Mouse (Mus musculus) limb, embryonic 10.5 days (tissue): ENCODE data around the gene Bora. TPM values are rescaled to one million over a fixed set of nuclear protein-coding genes. Genes with fewer than 3 reads are reported as not detected.

ENCODE experiments used
- DNase-seq: peaks from one replicate; pipeline ENCODE4 v3.0.0-alpha.2; 2017; ENCODE audit warnings: low spot score
- H3K27ac ChIP-seq: fragments of 300-500 bp; sonication (generic); 2 replicates; pipeline ENCODE4 v1.5.1; 2016; ENCODE audit warnings: mild to moderate bottlenecking
- H3K27me3 ChIP-seq: fragments of 300-500 bp; sonication (generic); 2 replicates; pipeline ENCODE4 v1.6.1; 2016; ENCODE audit warnings: low read depth, mild to moderate bottlenecking; ENCODE audit not compliant: poor library complexity, severe bottlenecking
- H3K36me3 ChIP-seq: fragments of 300-500 bp; sonication (generic); 2 replicates; pipeline ENCODE4 v1.6.1; 2016; ENCODE audit warnings: mild to moderate bottlenecking, moderate library complexity
- H3K4me1 ChIP-seq: fragments of 300-500 bp; sonication (generic); 2 replicates; pipeline ENCODE4 v1.6.1; 2016
- H3K4me3 ChIP-seq: fragments of 300-500 bp; sonication (generic); 2 replicates; pipeline ENCODE4 v1.5.1; 2016; ENCODE audit warnings: mild to moderate bottlenecking, moderate library complexity
- H3K9me3 ChIP-seq: fragments of 300-500 bp; sonication (generic); replicated peaks from 2 replicates; pipeline ENCODE4 v1.6.1; 2016; ENCODE audit warnings: mild to moderate bottlenecking
- WGBS: fragments of 180-500 bp; shearing (Covaris S2); methylation state at CpG from one replicate; pipeline ENCODE4 v1.1.7; 2016; 5-methylcytosine and 5-hydroxymethylcytosine counted together
- polyA plus RNA-seq: library from polyadenylated mRNA; unstranded; fragments of >200 nt; fragmentation: Nextera tagmentation; extraction: Ambion mirVana; gene quantifications from 2 replicates; pipeline ENCODE4 v1.2.1, GENCODE M21; 2016

Gene Bora
- polyA plus RNA-seq, 1 experiment from 2014 or later, result 99.4 TPM

DNA sequence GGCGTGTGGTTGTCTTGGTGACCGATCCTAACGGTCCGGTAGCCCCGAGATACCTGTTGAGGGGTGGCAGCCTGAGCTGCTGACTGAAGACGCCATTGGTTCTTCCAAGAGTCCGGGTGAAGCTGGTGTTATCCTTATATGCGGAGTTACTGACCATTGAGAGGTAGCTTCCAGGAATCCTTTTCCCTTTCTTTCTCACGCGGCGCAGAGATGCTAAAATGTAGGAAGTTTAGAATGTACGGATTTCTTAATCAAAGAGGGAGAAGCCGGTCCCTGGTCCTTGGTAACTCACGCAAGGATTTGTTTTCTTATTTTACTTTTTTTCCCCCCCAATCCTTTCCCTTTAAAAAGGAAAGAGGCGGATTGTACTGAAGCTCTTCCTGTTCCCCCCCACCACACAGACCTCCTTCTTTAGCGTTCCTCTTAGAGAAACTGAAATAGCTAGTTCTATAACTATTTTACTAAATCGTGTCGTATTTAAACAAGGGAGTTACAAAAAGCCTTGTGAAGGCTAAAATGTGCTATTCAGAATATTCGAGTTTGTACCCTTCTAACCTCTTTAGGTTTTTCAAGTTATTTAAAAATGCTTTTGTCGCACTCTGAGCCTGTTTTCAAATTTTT lies 54.1 kb downstream of the Bora start:
- peak overlapping the region; percentile 98 for H3K4me3 ChIP-seq
- peaks cover 10% of the 10 kb centered on the region for H3K4me1 ChIP-seq
- 7% methylated on average over 20 of the region's 20 CpGs for WGBS
- peaks cover 69% of the 10 kb centered on the region for H3K36me3 ChIP-seq
- no peaks in the 10 kb centered on the region for H3K27me3 ChIP-seq
- H3K27ac ChIP-seq, result peak overlapping the region; percentile 95
- DNase-seq, result no peak
- no peaks in the 10 kb centered on the region for H3K9me3 ChIP-seq

- H3K27ac ChIP-seq, result no peak overlapping the region
- peaks cover 10% of the 10 kb centered on the region for H3K4me1 ChIP-seq
- no peak overlapping the region for H3K4me3 ChIP-seq
- DNase-seq, result no peak
- no peaks in the 10 kb centered on the region for H3K9me3 ChIP-seq
- H3K27me3 ChIP-seq, result no peaks in the 10 kb centered on the region
- WGBS, result 94% methylated on average over 4 of the region's 4 CpGs
- H3K36me3 ChIP-seq, result peaks cover 64% of the 10 kb centered on the region
Observed at GRCm38 (mm10) chr14:99103050-99103449, 57.0 kb downstream of the Bora start.

- 95% methylated on average over 6 of the region's 6 CpGs for WGBS
- Histone ChIP-seq H3K27me3 (no peaks in the 10 kb centered on the region), H3K4me1 (0 out of 2 replicates have a peak, but pooled peaks cover 3% of the 10 kb centered on the region), H3K4me3 (no peak overlapping the region), H3K27ac (no peak overlapping the region), H3K36me3 (peaks cover 75% of the 10 kb centered on the region), H3K9me3 (no peaks in the 10 kb centered on the region)
- no peak for DNase-seq
Observed at GRCm38 (mm10) chr14:99104542-99105123, 58.6 kb downstream of the Bora start.

DNA sequence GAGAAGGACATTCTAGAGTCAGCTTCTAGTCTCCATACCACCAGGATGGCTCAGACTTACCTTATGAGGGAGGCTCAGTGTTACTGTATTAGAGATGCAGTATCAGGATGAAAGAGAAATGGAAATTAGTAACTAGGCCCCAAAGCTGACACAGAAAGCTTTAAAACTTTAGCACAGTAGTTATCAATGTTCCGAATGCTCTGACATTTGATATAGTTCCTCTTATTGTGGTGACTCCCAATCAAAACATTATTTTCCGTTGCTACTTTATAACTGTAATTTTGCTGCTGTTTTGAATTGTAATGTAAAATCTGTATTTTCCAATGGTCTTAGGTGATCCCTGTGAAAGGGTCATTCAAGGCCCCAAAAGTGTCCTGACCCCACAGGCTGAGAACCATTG lies 60.6 kb downstream of the Bora start:
- Histone ChIP-seq H3K27me3 (no peaks in the 10 kb centered on the region), H3K27ac (no peak overlapping the region), H3K4me1 (no peaks in the 10 kb centered on the region), H3K4me3 (no peak overlapping the region), H3K36me3 (peaks cover 95% of the 10 kb centered on the region), H3K9me3 (no peaks in the 10 kb centered on the region)
- no peak for DNase-seq
- 94% methylated on average over 2 of the region's 2 CpGs for WGBS

- WGBS, result 89% methylated on average over 2 of the region's 2 CpGs
Observed at GRCm38 (mm10) chr14:99107631-99108187, 61.7 kb downstream of the Bora start.

DNA sequence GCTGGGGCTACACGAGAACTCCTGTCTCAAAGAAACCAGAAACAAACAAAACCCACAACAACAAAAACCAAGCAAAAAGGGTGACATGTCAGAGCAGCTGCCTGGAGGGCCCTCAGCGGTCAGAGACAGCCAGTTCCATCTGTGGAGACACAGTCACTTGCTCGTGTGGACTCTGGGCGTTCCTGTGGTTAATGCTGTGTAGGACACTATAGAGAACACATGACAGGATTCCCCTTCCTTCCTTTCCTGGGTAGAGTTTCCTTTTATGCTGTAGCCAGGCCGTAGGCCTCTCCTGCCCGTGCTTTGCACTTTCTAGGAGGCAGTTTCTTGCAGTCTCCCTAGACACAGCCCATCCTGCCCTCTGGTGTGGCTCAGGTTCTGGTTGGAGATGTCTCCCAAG lies 62.7 kb downstream of the Bora start:
- no peak for DNase-seq
- peaks cover 95% of the 10 kb centered on the region for H3K36me3 ChIP-seq
- WGBS, result 93% methylated on average over 6 of the region's 6 CpGs
- no peaks in the 10 kb centered on the region for H3K9me3 ChIP-seq
- H3K27ac ChIP-seq, result no peak overlapping the region
- no peaks in the 10 kb centered on the region for H3K4me1 ChIP-seq
- H3K4me3 ChIP-seq, result no peak overlapping the region
- no peaks in the 10 kb centered on the region for H3K27me3 ChIP-seq

More at GRCm38 (mm10) chr14:99107631-99108187, 61.7 kb downstream of the Bora start:
- H3K27me3 ChIP-seq, result no peaks in the 10 kb centered on the region
- no peak overlapping the region for H3K27ac ChIP-seq
- H3K9me3 ChIP-seq, result no peaks in the 10 kb centered on the region
- DNase-seq, result no peak
- H3K4me3 ChIP-seq, result no peak overlapping the region
- H3K4me1 ChIP-seq, result no peaks in the 10 kb centered on the region
- H3K36me3 ChIP-seq, result peaks cover 95% of the 10 kb centered on the region

- no peak for DNase-seq
- 84% methylated on average over 4 of the region's 4 CpGs for WGBS
Observed at GRCm38 (mm10) chr14:99117576-99117975, 71.6 kb downstream of the Bora start.

GRCm38 (mm10) chr14:99121584-99122339 lies 75.7 kb downstream of the Bora start:
- peaks cover 36% of the 10 kb centered on the region for H3K36me3 ChIP-seq
- H3K9me3 ChIP-seq, result no peaks in the 10 kb centered on the region
- H3K27ac ChIP-seq, result no peak overlapping the region
- no peak for DNase-seq
- H3K27me3 ChIP-seq, result no peaks in the 10 kb centered on the region
- WGBS, result 90% methylated on average over 11 of the region's 11 CpGs
- no peak overlapping the region for H3K4me3 ChIP-seq
- H3K4me1 ChIP-seq, result no peaks in the 10 kb centered on the region

More at GRCm38 (mm10) chr14:99117576-99117975, 71.6 kb downstream of the Bora start:
- no peaks in the 10 kb centered on the region for H3K9me3 ChIP-seq
- no peak overlapping the region for H3K4me3 ChIP-seq
- H3K4me1 ChIP-seq, result no peaks in the 10 kb centered on the region
- no peak overlapping the region for H3K27ac ChIP-seq
- H3K27me3 ChIP-seq, result no peaks in the 10 kb centered on the region
- H3K36me3 ChIP-seq, result peaks cover 62% of the 10 kb centered on the region

DNA sequence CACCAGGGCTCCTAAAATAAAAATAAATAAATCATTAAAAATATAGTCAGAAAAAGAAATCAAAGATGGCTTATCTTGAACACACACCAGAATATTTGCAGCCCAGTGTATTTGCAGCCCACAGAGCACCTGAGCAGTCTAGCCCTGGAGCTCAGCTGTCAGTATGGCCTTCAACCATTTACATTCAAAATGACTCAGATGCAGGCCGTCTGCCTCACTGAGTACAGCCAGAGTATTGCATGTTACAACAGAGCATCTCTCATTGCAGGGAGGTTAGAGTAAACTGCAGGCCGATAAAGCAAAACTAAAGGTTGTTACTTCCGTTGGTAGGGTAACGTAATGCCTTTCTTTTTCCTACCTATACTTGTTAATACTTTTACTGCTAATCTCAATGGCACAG lies 78.1 kb downstream of the Bora start:
- Histone ChIP-seq H3K27me3 (no peaks in the 10 kb centered on the region), H3K36me3 (peaks cover 31% of the 10 kb centered on the region), H3K27ac (no peak overlapping the region), H3K4me3 (no peak overlapping the region), H3K9me3 (no peaks in the 10 kb centered on the region), H3K4me1 (no peaks in the 10 kb centered on the region)
- no peak for DNase-seq
- 93% methylated on average over 4 of the region's 4 CpGs for WGBS

Other genes starting within 250 kb of the Bora start
- gene Rpl36a-ps1, start 51.9 kb upstream of the Bora start, polyA plus RNA-seq, result 2.2 and 2.6 TPM in 2 replicates
- gene Mzt1, start 88 bp upstream of the Bora start, polyA plus RNA-seq, result 89.5 and 104 TPM in 2 replicates
- gene Pibf1, start 53.2 kb downstream of the Bora start, polyA plus RNA-seq, result 20.1 and 21.7 TPM in 2 replicates
- 46.5 and 47.4 TPM in 2 replicates for gene Dis3, start 53.5 kb downstream of the Bora start, polyA plus RNA-seq